Mouse (Mus musculus) midbrain, postnatal 0 days (tissue): Measurements from ENCODE around the gene Nmi. TPM values are rescaled to one million over a fixed set of nuclear protein-coding genes. Genes with fewer than 3 reads are reported as not detected.

ENCODE experiments used
- ATAC-seq: fragments of 200-750 bp; cut with Nextera tagmentation; 2 replicates; pipeline ENCODE4 v1.8.0; 2017; ENCODE audit warnings: moderate number of reproducible peaks, mild to moderate bottlenecking, moderate TSS enrichment, moderate library complexity; ENCODE audit not compliant: low FRiP score
- DNase-seq: peaks from one replicate; pipeline ENCODE4 v3.0.0-alpha.2; 2015; ENCODE audit warnings: low spot score
- H3K27ac ChIP-seq: fragments of 300-500 bp; sonication (generic); 2 replicates; pipeline ENCODE4 v1.5.1; 2014; ENCODE audit warnings: low read depth, mild to moderate bottlenecking, low read length, mixed read lengths
- H3K27me3 ChIP-seq: fragments of 300-500 bp; sonication (generic); 2 replicates; pipeline ENCODE4 v1.6.1; 2014; ENCODE audit warnings: low read length, control low read depth, mixed read lengths; ENCODE audit not compliant: insufficient read depth
- H3K36me3 ChIP-seq: fragments of 300-500 bp; sonication (generic); 2 replicates; pipeline ENCODE4 v1.6.1; 2014; ENCODE audit warnings: low read length, control low read depth, mixed read lengths; ENCODE audit not compliant: insufficient read depth
- H3K4me1 ChIP-seq: fragments of 300-500 bp; sonication (generic); 2 replicates; pipeline ENCODE4 v1.6.1; 2014; ENCODE audit warnings: mild to moderate bottlenecking, control low read depth, antibody characterized with exemption, low read length, mixed read lengths; ENCODE audit not compliant: insufficient read depth
- H3K4me2 ChIP-seq: fragments of 300-500 bp; sonication (generic); 2 replicates; pipeline ENCODE4 v1.6.1; 2014; ENCODE audit warnings: low read depth, mild to moderate bottlenecking, low read length, mixed read lengths; ENCODE audit not compliant: poor library complexity, severe bottlenecking
- H3K4me3 ChIP-seq: fragments of 300-500 bp; sonication (generic); 2 replicates; pipeline ENCODE4 v1.5.1; 2014; ENCODE audit warnings: low read depth, mild to moderate bottlenecking, low read length, moderate library complexity
- H3K9ac ChIP-seq: fragments of 300-500 bp; sonication (generic); replicated peaks from 2 replicates; pipeline ENCODE4 v1.6.1; 2014; ENCODE audit warnings: mild to moderate bottlenecking, low read length, moderate library complexity, mixed read lengths; ENCODE audit not compliant: poor library complexity, severe bottlenecking
- H3K9me3 ChIP-seq: fragments of 300-500 bp; sonication (generic); 2 replicates; pipeline ENCODE4 v1.6.1; 2016; ENCODE audit warnings: low read length, control low read depth
- CTCF ChIP-seq: IDR thresholded peaks from 2 replicates; pipeline ENCODE4 v1.5.1; 2016; ENCODE audit warnings: antibody characterized with exemption, mild to moderate bottlenecking
- WGBS: fragments of 180-500 bp; shearing (Covaris S2); extraction: QIAGEN DNeasy Blood & Tissue Kit; methylation state at CpG from one replicate; pipeline ENCODE4 v1.1.7; 2014; 5-methylcytosine and 5-hydroxymethylcytosine counted together
- polyA plus RNA-seq: library from polyadenylated mRNA; unstranded; fragments of >200 nt; fragmentation: Nextera tagmentation; extraction: Ambion mirVana; gene quantifications from 2 replicates; pipeline ENCODE4 v1.2.1, GENCODE M21; 2015
- total RNA-seq: library from RNA; depleted of rRNA; stranded (reverse); fragments of >200 nt; gene quantifications from 2 replicates; pipeline ENCODE4 v1.2.3, GENCODE M21; 2014

Gene Nmi
- total and polyA plus RNA-seq, 2 experiments from 2014 or later = 1.8 to 6.5 TPM

GRCm38 (mm10) chr2:51931241-51931640 lies 42.1 kb downstream of the Nmi start:
- no peak for ATAC-seq
- no peaks in the 10 kb centered on the region for H3K4me1 ChIP-seq
- no peaks in the 10 kb centered on the region for H3K27me3 ChIP-seq
- no peak overlapping the region for H3K4me2 ChIP-seq
- 92% methylated on average over 7 of the region's 7 CpGs for WGBS
- H3K9me3 ChIP-seq = no peaks in the 10 kb centered on the region
- TF ChIP-seq CTCF = no peak
- no peaks in the 10 kb centered on the region for H3K36me3 ChIP-seq
- H3K9ac ChIP-seq = no peak overlapping the region
- no peak for DNase-seq
- no peak overlapping the region for H3K27ac ChIP-seq
- H3K4me3 ChIP-seq = no peak overlapping the region

- Histone ChIP-seq H3K4me3 (no peak overlapping the region), H3K4me2 (no peak overlapping the region), H3K9me3 (no peaks in the 10 kb centered on the region), H3K9ac (no peak overlapping the region), H3K27ac (no peak overlapping the region), H3K36me3 (no peaks in the 10 kb centered on the region), H3K27me3 (no peaks in the 10 kb centered on the region), H3K4me1 (no peaks in the 10 kb centered on the region)
- TF ChIP-seq CTCF = peak; percentile 94
- 7% methylated on average over 5 of the region's 5 CpGs for WGBS
- DNase-seq (peak; percentile 94), ATAC-seq (peak; percentile 41; the same call in 1 of the 2 replicates)
Observed at GRCm38 (mm10) chr2:51914944-51915680, 58.2 kb downstream of the Nmi start.

DNA sequence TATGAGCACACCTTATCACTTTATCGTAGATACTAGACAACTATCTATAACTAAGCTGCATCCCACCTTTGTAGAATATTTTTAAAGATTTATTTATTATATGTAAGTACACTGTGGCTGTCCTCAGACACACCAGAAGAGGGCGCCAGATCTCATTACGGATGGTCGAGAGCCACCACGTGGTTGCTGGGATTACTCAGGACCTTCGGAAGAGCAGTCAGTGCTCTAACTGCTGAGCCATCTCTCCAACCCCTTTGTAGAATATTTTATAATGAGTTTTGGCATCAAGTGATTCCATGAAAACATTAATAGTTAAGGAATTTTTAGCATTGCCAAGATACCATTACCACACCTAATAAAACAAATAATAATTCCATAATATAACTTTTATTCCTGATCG lies 58.8 kb downstream of the Nmi start:
- no peak overlapping the region for H3K4me3 ChIP-seq
- no peak for DNase-seq
- no peak overlapping the region for H3K9ac ChIP-seq
- ATAC-seq = no peak
- TF ChIP-seq CTCF = peak; percentile 51
- H3K36me3 ChIP-seq = no peaks in the 10 kb centered on the region
- H3K4me1 ChIP-seq = no peaks in the 10 kb centered on the region
- H3K9me3 ChIP-seq = no peaks in the 10 kb centered on the region
- WGBS = 55% methylated on average over 7 of the region's 7 CpGs
- no peaks in the 10 kb centered on the region for H3K27me3 ChIP-seq
- H3K4me2 ChIP-seq = no peak overlapping the region
- no peak overlapping the region for H3K27ac ChIP-seq

DNA sequence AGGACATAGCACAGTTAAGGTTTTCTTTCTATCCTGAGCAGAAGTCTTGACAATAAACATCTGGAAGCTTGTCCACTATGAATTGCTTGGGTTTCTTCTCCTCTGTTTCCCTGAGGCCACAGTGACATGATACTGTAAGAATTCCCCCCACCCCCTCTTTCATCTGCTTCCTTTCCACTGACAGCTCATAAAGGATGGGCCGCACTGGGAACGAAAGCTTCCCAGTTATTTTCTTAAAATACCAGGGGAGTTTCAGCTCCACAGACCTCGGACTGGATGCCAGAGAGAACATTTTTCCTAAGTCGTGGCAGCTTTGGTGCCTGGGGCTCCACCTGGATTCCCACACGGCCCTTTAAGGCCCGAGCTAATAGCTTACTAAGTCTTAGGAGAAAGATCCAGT lies 60.6 kb downstream of the Nmi start:
- WGBS = 43% methylated on average over 6 of the region's 6 CpGs
- DNase-seq (no peak), ATAC-seq (no peak)
- TF ChIP-seq CTCF = no peak
- H3K4me3 ChIP-seq = no peak overlapping the region
- no peaks in the 10 kb centered on the region for H3K4me1 ChIP-seq
- H3K4me2 ChIP-seq = no peak overlapping the region
- H3K27ac ChIP-seq = no peak overlapping the region
- H3K27me3 ChIP-seq = no peaks in the 10 kb centered on the region
- H3K36me3 ChIP-seq = no peaks in the 10 kb centered on the region
- no peaks in the 10 kb centered on the region for H3K9me3 ChIP-seq
- no peak overlapping the region for H3K9ac ChIP-seq

- Histone ChIP-seq H3K4me3 (no peak overlapping the region), H3K9ac (no peak overlapping the region), H3K4me2 (no peak overlapping the region), H3K27ac (no peak overlapping the region), H3K9me3 (no peaks in the 10 kb centered on the region), H3K4me1 (no peaks in the 10 kb centered on the region), H3K27me3 (no peaks in the 10 kb centered on the region), H3K36me3 (no peaks in the 10 kb centered on the region)
- WGBS = 78% methylated on average over 2 of the region's 2 CpGs
- DNase-seq (no peak), ATAC-seq (no peak)
- no peak for TF ChIP-seq CTCF
Observed at GRCm38 (mm10) chr2:51911864-51912263, 61.4 kb downstream of the Nmi start.

DNA sequence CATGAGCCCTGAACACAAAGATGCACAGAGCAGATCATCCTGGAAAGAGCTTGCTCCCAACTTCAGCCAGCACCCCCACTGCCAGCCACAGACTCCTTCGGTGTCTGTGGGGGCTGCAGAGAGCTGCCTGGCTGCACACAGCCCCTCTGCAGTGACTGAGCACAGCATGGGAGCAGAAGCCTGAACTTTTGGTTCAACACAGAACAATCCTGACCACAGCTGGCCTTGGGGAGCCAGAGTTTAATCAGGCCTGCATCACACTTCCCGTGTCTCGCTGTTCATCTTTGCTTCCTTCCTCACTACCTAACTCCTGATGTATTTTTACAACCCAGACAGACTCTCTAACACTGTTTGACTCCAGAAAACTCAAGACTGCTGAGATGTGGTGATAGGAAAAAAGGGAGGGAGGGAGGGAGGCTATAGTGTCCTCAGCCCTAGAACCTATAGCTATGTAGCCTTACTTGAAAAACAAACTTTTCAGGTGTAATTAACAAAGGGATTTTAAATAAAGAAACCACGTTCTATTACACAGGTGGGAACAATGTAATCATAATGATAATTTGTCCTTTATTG lies 65.7 kb downstream of the Nmi start:
- Histone ChIP-seq H3K27me3 (no peaks in the 10 kb centered on the region), H3K9me3 (no peaks in the 10 kb centered on the region), H3K36me3 (no peaks in the 10 kb centered on the region), H3K4me1 (no peaks in the 10 kb centered on the region), H3K27ac (no peak overlapping the region), H3K9ac (no peak overlapping the region), H3K4me2 (no peak overlapping the region), H3K4me3 (no peak overlapping the region)
- ATAC-seq (no peak), DNase-seq (no peak)
- TF ChIP-seq CTCF = no peak
- WGBS = 41% methylated on average over 4 of the region's 4 CpGs
